Mouse (Mus musculus) stomach, embryonic 14.5 days (tissue): Measurements from ENCODE around the gene Polr3b. TPM values are rescaled to one million over a fixed set of nuclear protein-coding genes. Genes with fewer than 3 reads are reported as not detected.

Source experiments
- ATAC-seq: fragments of 200-750 bp; cut with Nextera tagmentation; 2 replicates; pipeline ENCODE4 v1.8.0; 2017; ENCODE audit warnings: low read depth, moderate TSS enrichment; ENCODE audit not compliant: insufficient number of reproducible peaks, insufficient read depth, low FRiP score
- H3K27ac ChIP-seq: fragments of 300-500 bp; sonication (generic); 2 replicates; pipeline ENCODE4 v1.5.1; 2014; ENCODE audit warnings: mild to moderate bottlenecking, low read length, moderate library complexity, mixed read lengths
- H3K27me3 ChIP-seq: fragments of 300-500 bp; sonication (generic); 2 replicates; pipeline ENCODE4 v1.6.1; 2014; ENCODE audit warnings: low read length, control low read depth, mixed read lengths; ENCODE audit not compliant: control insufficient read depth, insufficient read depth
- H3K36me3 ChIP-seq: fragments of 300-500 bp; sonication (generic); 2 replicates; pipeline ENCODE4 v1.6.1; 2014; ENCODE audit warnings: mild to moderate bottlenecking, control low read depth, low read length, moderate library complexity, mixed read lengths; ENCODE audit not compliant: control insufficient read depth, insufficient read depth
- H3K4me1 ChIP-seq: fragments of 300-500 bp; sonication (generic); 2 replicates; pipeline ENCODE4 v1.6.1; 2014; ENCODE audit warnings: low read length, control low read depth, mixed read lengths; ENCODE audit not compliant: control insufficient read depth, insufficient read depth
- H3K4me2 ChIP-seq: fragments of 300-500 bp; sonication (generic); replicated peaks from 2 replicates; pipeline ENCODE4 v1.6.1; 2014; ENCODE audit warnings: low read depth, low read length, control low read depth
- H3K4me3 ChIP-seq: fragments of 300-500 bp; sonication (generic); 2 replicates; pipeline ENCODE4 v1.5.1; 2014; ENCODE audit warnings: low read depth, low read length, control low read depth
- H3K9ac ChIP-seq: fragments of 300-500 bp; sonication (generic); replicated peaks from 2 replicates; pipeline ENCODE4 v1.6.1; 2014; ENCODE audit warnings: low read depth, mild to moderate bottlenecking, control low read depth, low read length, moderate library complexity, mixed read lengths
- H3K9me3 ChIP-seq: fragments of 300-500 bp; sonication (generic); 2 replicates; pipeline ENCODE4 v1.6.1; 2016; ENCODE audit warnings: low read depth, low read length, control low read depth; ENCODE audit not compliant: control insufficient read depth
- WGBS: fragments of 180-500 bp; shearing (Covaris S2); extraction: QIAGEN DNeasy Blood & Tissue Kit; methylation state at CpG from one replicate; pipeline ENCODE4 v1.1.7; 2014; 5-methylcytosine and 5-hydroxymethylcytosine counted together
- polyA plus RNA-seq: library from polyadenylated mRNA; unstranded; fragments of >200 nt; fragmentation: Nextera tagmentation; extraction: Ambion mirVana; gene quantifications from 2 replicates; pipeline ENCODE4 v1.2.1, GENCODE M21; 2014

The Polr3b gene
- polyA plus RNA-seq, 1 experiment from 2014 or later, result 13.7 TPM

- Histone ChIP-seq H3K4me1 (no peaks in the 10 kb centered on the region), H3K4me3 (no peak overlapping the region), H3K4me2 (no peak overlapping the region), H3K36me3 (no peaks in the 10 kb centered on the region), H3K27ac (no peak overlapping the region), H3K9ac (no peak overlapping the region), H3K9me3 (no peaks in the 10 kb centered on the region), H3K27me3 (no peaks in the 10 kb centered on the region)
- no peak for ATAC-seq
- WGBS, result 65% methylated on average over 3 of the region's 3 CpGs
These were observed 7.0 kb upstream of the Polr3b start for GRCm38 (mm10) chr10:84615076-84615475.

- 64% methylated on average over 5 of the region's 5 CpGs for WGBS
- ATAC-seq, result no peak
- Histone ChIP-seq H3K4me2 (no peak overlapping the region), H3K27ac (no peak overlapping the region), H3K4me1 (no peaks in the 10 kb centered on the region), H3K27me3 (no peaks in the 10 kb centered on the region), H3K9ac (no peak overlapping the region), H3K36me3 (peaks cover 4% of the 10 kb centered on the region), H3K4me3 (no peak overlapping the region), H3K9me3 (no peaks in the 10 kb centered on the region)
These were observed 9.1 kb downstream of the Polr3b start for GRCm38 (mm10) chr10:84631182-84631581.

DNA sequence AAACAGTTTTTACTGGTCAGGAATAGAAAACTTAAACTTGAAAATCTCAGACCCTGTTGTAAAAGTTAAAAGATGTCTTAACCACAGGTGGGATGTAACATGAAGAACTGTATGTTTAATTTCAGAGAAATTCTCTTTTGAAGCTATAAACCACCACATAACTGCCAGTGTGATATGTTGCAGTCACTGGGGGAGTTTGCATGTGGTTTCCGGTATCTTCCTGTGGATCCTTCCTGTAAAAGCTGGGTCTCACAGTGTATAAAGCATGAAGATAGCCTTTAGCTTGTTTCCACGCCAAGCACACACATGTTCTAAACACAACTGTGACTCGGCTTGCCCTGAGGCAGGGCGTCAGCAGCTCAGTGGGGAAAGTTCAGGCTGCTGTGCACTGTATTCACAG is 9.9 kb downstream of the Polr3b start:
- H3K27ac ChIP-seq, result no peak overlapping the region
- no peaks in the 10 kb centered on the region for H3K9me3 ChIP-seq
- no peak for ATAC-seq
- H3K4me2 ChIP-seq, result no peak overlapping the region
- peaks cover 4% of the 10 kb centered on the region for H3K36me3 ChIP-seq
- 88% methylated on average over 4 of the region's 4 CpGs for WGBS
- H3K27me3 ChIP-seq, result no peaks in the 10 kb centered on the region
- no peak overlapping the region for H3K4me3 ChIP-seq
- no peaks in the 10 kb centered on the region for H3K4me1 ChIP-seq
- H3K9ac ChIP-seq, result no peak overlapping the region

DNA sequence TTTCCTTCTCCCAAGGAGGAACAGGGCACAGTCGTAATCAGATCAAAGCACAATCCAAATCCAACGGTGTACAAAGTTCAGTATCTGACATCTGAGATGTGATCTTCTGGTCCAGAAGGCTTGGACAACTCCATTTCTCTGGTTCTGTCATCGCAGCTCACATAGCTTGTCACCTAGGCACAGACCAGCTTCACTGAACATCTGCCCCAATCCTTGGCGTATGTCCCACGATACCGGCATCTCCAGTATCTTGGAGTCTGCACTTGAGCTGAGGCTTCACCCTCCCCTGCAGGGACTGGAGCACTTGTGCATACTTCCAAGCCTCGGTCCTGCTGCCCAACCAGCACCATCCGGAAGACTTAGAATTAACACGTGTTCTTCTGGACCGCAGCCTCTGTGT is 14.6 kb downstream of the Polr3b start:
- Histone ChIP-seq H3K9ac (no peak overlapping the region), H3K9me3 (no peaks in the 10 kb centered on the region), H3K36me3 (peaks cover 4% of the 10 kb centered on the region), H3K4me1 (no peaks in the 10 kb centered on the region), H3K27ac (no peak overlapping the region), H3K4me3 (no peak overlapping the region), H3K27me3 (no peaks in the 10 kb centered on the region), H3K4me2 (no peak overlapping the region)
- ATAC-seq, result no peak
- WGBS, result 91% methylated on average over 10 of the region's 10 CpGs

DNA sequence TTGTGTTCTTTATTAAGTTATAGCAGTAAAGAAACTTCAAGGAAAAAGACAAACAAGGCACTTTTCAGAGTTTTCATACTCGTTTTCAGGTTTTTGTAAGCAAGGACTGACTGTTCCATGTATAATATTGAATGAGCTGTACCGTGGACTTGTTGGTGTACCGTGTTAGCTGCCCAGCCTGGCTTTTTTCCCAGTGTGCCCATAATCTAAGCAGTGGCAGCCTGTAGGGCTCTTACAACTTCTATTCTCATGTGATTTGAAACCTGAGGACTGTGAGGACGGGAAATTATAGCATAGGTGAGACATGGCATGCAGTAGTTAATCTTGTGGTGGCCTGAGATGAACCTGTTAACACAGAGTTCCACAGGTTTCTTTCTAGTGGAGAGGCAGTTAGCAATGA is 16.3 kb downstream of the Polr3b start:
- no peak for ATAC-seq
- H3K36me3 ChIP-seq, result no peaks in the 10 kb centered on the region; the same call in none of the 2 replicates
- 86% methylated on average over 4 of the region's 4 CpGs for WGBS

GRCm38 (mm10) chr10:84639525-84640287 is 17.6 kb downstream of the Polr3b start:
- H3K27me3 ChIP-seq, result no peaks in the 10 kb centered on the region
- no peak overlapping the region for H3K27ac ChIP-seq
- no peak for ATAC-seq
- no peaks in the 10 kb centered on the region; the same call in 1 of the 2 replicates for H3K36me3 ChIP-seq
- no peak overlapping the region for H3K4me3 ChIP-seq
- no peak overlapping the region for H3K9ac ChIP-seq
- no peaks in the 10 kb centered on the region for H3K9me3 ChIP-seq
- H3K4me2 ChIP-seq, result no peak overlapping the region
- 62% methylated on average over 4 of the region's 4 CpGs for WGBS
- H3K4me1 ChIP-seq, result no peaks in the 10 kb centered on the region

More for the DNA sequence above, 16.3 kb downstream of the Polr3b start:
- no peaks in the 10 kb centered on the region for H3K4me1 ChIP-seq
- no peaks in the 10 kb centered on the region for H3K9me3 ChIP-seq
- H3K27ac ChIP-seq, result no peak overlapping the region
- H3K27me3 ChIP-seq, result no peaks in the 10 kb centered on the region
- H3K4me2 ChIP-seq, result no peak overlapping the region
- no peak overlapping the region for H3K4me3 ChIP-seq
- no peak overlapping the region for H3K9ac ChIP-seq

GRCm38 (mm10) chr10:84640861-84641260 is 18.8 kb downstream of the Polr3b start:
- 85% methylated on average over 7 of the region's 7 CpGs for WGBS
- ATAC-seq, result no peak
- Histone ChIP-seq H3K36me3 (no peaks in the 10 kb centered on the region; the same call in 1 of the 2 replicates), H3K4me3 (no peak overlapping the region), H3K9me3 (no peaks in the 10 kb centered on the region), H3K27ac (no peak overlapping the region), H3K27me3 (no peaks in the 10 kb centered on the region), H3K4me1 (no peaks in the 10 kb centered on the region), H3K4me2 (no peak overlapping the region), H3K9ac (no peak overlapping the region)

GRCm38 (mm10) chr10:84641576-84641975 is 19.5 kb downstream of the Polr3b start:
- WGBS, result 66% methylated on average over 2 of the region's 2 CpGs
- H3K9ac ChIP-seq, result no peak overlapping the region
- H3K4me3 ChIP-seq, result no peak overlapping the region
- no peaks in the 10 kb centered on the region for H3K4me1 ChIP-seq
- no peaks in the 10 kb centered on the region for H3K9me3 ChIP-seq
- no peaks in the 10 kb centered on the region for H3K27me3 ChIP-seq
- H3K27ac ChIP-seq, result no peak overlapping the region
- no peak overlapping the region for H3K4me2 ChIP-seq
- no peaks in the 10 kb centered on the region; the same call in 1 of the 2 replicates for H3K36me3 ChIP-seq
- ATAC-seq, result no peak

DNA sequence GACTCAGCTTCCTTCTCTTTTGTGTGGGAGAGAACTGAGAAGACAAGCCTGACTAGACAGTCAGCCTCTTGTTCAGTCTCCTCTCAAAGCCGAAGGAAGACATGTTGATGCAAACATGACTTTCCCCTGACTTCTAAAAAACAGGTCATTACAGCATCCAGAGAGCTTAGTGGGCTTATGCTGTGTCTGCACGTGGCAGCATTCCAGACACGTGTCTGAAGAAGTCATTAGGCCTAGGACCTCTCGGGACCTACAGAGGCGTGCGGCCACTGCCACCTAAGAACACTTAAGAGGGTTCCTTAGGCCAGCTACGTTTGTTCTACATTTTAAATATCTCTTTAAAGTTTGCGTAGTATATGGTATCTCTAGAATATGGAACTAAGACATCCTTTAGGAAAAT is 23.8 kb downstream of the Polr3b start:
- 82% methylated on average over 8 of the region's 8 CpGs for WGBS
- no peak overlapping the region for H3K27ac ChIP-seq
- H3K9ac ChIP-seq, result no peak overlapping the region
- no peaks in the 10 kb centered on the region for H3K27me3 ChIP-seq
- no peak for ATAC-seq
- peaks cover 8% of the 10 kb centered on the region; the same call in 1 of the 2 replicates for H3K36me3 ChIP-seq
- no peaks in the 10 kb centered on the region for H3K9me3 ChIP-seq
- H3K4me3 ChIP-seq, result no peak overlapping the region
- H3K4me2 ChIP-seq, result no peak overlapping the region
- H3K4me1 ChIP-seq, result no peaks in the 10 kb centered on the region
